Mouse (Mus musculus) heart, embryonic 11.5 days (tissue): ENCODE data around the gene Sgsh. TPM values are rescaled to one million over a fixed set of nuclear protein-coding genes. Genes with fewer than 3 reads are reported as not detected.

ENCODE experiments used
- ATAC-seq: fragments of 200-750 bp; cut with Nextera tagmentation; replicated peaks from 2 replicates; pipeline ENCODE4 v1.8.0; 2017; ENCODE audit warnings: moderate library complexity; ENCODE audit not compliant: insufficient number of reproducible peaks, low FRiP score, low TSS enrichment
- H3K27ac ChIP-seq: fragments of 300-500 bp; sonication (generic); 2 replicates; pipeline ENCODE4 v1.5.1; 2014; ENCODE audit warnings: mild to moderate bottlenecking, low read depth, low read length
- H3K27me3 ChIP-seq: fragments of 300-500 bp; sonication (generic); 2 replicates; pipeline ENCODE4 v1.6.1; 2014; ENCODE audit warnings: mild to moderate bottlenecking, low read length, mixed read lengths; ENCODE audit not compliant: control insufficient read depth, insufficient read depth
- H3K36me3 ChIP-seq: fragments of 300-500 bp; sonication (generic); 2 replicates; pipeline ENCODE4 v1.6.1; 2014; ENCODE audit warnings: mild to moderate bottlenecking, low read length, moderate library complexity, mixed read lengths; ENCODE audit not compliant: control insufficient read depth, insufficient read depth
- H3K4me1 ChIP-seq: fragments of 300-500 bp; sonication (generic); 2 replicates; pipeline ENCODE4 v1.6.1; 2014; ENCODE audit warnings: low read length; ENCODE audit not compliant: control insufficient read depth, insufficient read depth
- H3K4me2 ChIP-seq: fragments of 300-500 bp; sonication (generic); 2 replicates; pipeline ENCODE4 v1.6.1; 2014; ENCODE audit warnings: mild to moderate bottlenecking, moderate library complexity
- H3K4me3 ChIP-seq: fragments of 300-500 bp; sonication (generic); 2 replicates; pipeline ENCODE4 v1.5.1; 2014; ENCODE audit warnings: low read depth, low read length
- H3K9ac ChIP-seq: fragments of 300-500 bp; sonication (generic); 2 replicates; pipeline ENCODE4 v1.6.1; 2014; ENCODE audit warnings: mild to moderate bottlenecking, low read depth, low read length, moderate library complexity
- H3K9me3 ChIP-seq: fragments of 300-500 bp; sonication (generic); replicated peaks from 2 replicates; pipeline ENCODE4 v1.6.1; 2016; ENCODE audit warnings: low read length; ENCODE audit not compliant: control insufficient read depth
- WGBS: fragments of 180-500 bp; shearing (Covaris S2); extraction: QIAGEN DNeasy Blood & Tissue Kit; methylation state at CpG from one replicate; pipeline ENCODE4 v1.1.7; 2014; ENCODE audit not compliant: insufficient replicate concordance; 5-methylcytosine and 5-hydroxymethylcytosine counted together
- polyA plus RNA-seq: library from polyadenylated mRNA; unstranded; fragments of >200 nt; fragmentation: Nextera tagmentation; extraction: Ambion mirVana; gene quantifications from 2 replicates; pipeline ENCODE4 v1.2.1, GENCODE M21; 2014

Gene Sgsh
- polyA plus RNA-seq, 1 experiment from 2014 or later, result 6.1 TPM

- H3K4me1 ChIP-seq, result peaks cover 11% of the 10 kb centered on the region
- ATAC-seq, result no peak
- no peak overlapping the region for H3K4me2 ChIP-seq
- no peaks in the 10 kb centered on the region for H3K27me3 ChIP-seq
- H3K27ac ChIP-seq, result no peak overlapping the region
- 80% methylated on average over 10 of the region's 10 CpGs for WGBS
- no peaks in the 10 kb centered on the region for H3K9me3 ChIP-seq
- H3K9ac ChIP-seq, result no peak overlapping the region
- H3K36me3 ChIP-seq, result no peaks in the 10 kb centered on the region
- no peak overlapping the region for H3K4me3 ChIP-seq
Measured at GRCm38 (mm10) chr11:119359089-119359488, 3.8 kb upstream of the Sgsh start.

DNA sequence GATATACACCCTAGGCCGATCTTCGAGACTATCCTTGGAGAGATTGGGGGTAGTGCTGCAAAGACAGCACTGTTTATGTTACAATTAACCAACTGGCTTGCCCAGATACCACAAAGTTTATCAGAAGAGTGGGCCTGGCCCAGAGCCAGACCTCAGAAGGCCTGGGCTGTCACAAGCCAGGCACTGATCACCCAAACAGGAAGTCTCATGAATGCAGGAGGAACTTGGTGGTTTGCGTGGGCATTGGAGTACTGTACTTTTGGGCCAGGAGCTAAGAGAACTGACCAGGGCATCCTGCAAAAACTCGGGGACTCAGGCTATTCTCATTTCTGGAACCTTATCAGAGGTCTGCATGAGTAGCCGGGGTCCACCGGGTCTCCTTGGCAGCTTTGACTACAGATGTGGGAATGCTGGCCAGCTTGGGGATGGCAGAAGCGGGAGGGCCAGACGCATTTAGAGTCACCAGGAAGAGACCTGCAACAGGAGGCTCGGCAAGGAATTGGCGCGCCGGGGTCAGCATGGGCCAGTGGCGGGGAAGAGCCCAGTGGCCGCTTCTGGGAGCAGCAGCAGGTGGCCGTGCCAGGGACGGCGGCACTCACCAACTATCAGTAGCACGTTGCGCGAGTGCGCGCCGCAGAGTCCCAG, 416 bp downstream of the Sgsh start:
- ATAC-seq, result 0 out of 2 replicates have a peak, but pooled peaks have one; percentile 23

GRCm38 (mm10) chr11:119353946-119354345, 1.4 kb downstream of the Sgsh start:
- H3K9ac ChIP-seq, result no peak overlapping the region
- H3K9me3 ChIP-seq, result no peaks in the 10 kb centered on the region
- no peak for ATAC-seq
- no peak overlapping the region for H3K4me3 ChIP-seq
- no peaks in the 10 kb centered on the region for H3K27me3 ChIP-seq
- H3K36me3 ChIP-seq, result no peaks in the 10 kb centered on the region
- no peak overlapping the region for H3K27ac ChIP-seq
- no peak overlapping the region; the same call in 1 of the 2 replicates for H3K4me2 ChIP-seq
- peaks cover 14% of the 10 kb centered on the region for H3K4me1 ChIP-seq
- WGBS, result 77% methylated on average over 4 of the region's 4 CpGs

More for the DNA sequence above, 416 bp downstream of the Sgsh start:
- Histone ChIP-seq H3K27ac (peak overlapping the region; percentile 90), H3K27me3 (no peaks in the 10 kb centered on the region), H3K4me1 (peaks cover 14% of the 10 kb centered on the region), H3K4me3 (peak overlapping the region; percentile 80), H3K36me3 (no peaks in the 10 kb centered on the region), H3K4me2 (peak overlapping the region; percentile 89), H3K9me3 (no peaks in the 10 kb centered on the region), H3K9ac (peak overlapping the region; percentile 82)
- WGBS, result 2% methylated on average over 23 of the region's 23 CpGs

DNA sequence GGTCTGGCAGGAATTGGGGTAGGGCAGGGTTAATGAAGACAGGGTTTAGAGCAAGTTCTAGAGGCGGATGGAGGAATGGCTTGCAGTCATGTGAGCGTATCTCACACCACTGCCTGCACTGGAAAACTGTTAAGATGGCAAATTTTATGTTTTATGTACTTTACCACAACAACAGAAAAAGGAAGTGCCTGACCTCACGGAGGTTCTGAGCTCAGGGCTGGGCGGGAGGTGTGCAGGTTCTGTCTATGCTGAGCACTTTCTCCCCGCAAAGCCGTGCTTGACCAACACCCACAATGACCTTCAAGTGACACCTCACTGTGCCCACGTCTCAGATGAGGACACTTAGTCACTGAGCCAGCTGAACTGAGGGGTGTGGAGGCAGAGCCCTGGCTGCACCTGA, 3.2 kb downstream of the Sgsh start:
- no peak for ATAC-seq
- no peak overlapping the region for H3K4me2 ChIP-seq
- no peaks in the 10 kb centered on the region for H3K27me3 ChIP-seq
- H3K9ac ChIP-seq, result no peak overlapping the region
- no peaks in the 10 kb centered on the region for H3K36me3 ChIP-seq
- H3K4me3 ChIP-seq, result no peak overlapping the region
- H3K4me1 ChIP-seq, result peaks cover 14% of the 10 kb centered on the region
- no peaks in the 10 kb centered on the region for H3K9me3 ChIP-seq
- WGBS, result 71% methylated on average over 7 of the region's 7 CpGs
- no peak overlapping the region for H3K27ac ChIP-seq

DNA sequence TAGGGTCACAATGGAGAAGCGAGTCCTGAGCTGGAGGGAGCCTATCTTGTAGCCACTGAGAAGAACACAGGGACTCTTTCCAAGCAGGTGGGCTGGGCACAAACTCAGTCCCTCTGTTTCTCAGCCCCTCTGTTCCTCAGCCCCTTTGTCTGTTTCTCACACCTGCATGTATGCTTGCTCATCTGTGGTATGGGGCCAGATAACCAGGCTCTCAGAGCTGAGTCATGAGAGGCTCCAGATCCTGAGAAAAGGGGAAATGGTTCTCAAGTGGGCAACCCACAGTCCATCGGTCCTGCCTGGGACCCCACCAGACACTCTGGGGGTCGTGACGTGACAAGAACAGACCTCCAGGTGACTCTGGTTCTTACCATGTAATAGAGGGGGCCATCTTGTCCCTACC, 8.2 kb downstream of the Sgsh start:
- Histone ChIP-seq H3K4me1 (peaks cover 7% of the 10 kb centered on the region; the same call in 1 of the 2 replicates), H3K9ac (no peak overlapping the region), H3K36me3 (no peaks in the 10 kb centered on the region), H3K4me3 (no peak overlapping the region), H3K27ac (no peak overlapping the region), H3K9me3 (no peaks in the 10 kb centered on the region), H3K27me3 (no peaks in the 10 kb centered on the region), H3K4me2 (no peak overlapping the region)
- no peak for ATAC-seq
- 77% methylated on average over 4 of the region's 4 CpGs for WGBS

- no peaks in the 10 kb centered on the region for H3K9me3 ChIP-seq
- ATAC-seq, result no peak
- no peak overlapping the region for H3K9ac ChIP-seq
- no peak overlapping the region for H3K27ac ChIP-seq
- no peaks in the 10 kb centered on the region for H3K36me3 ChIP-seq
- H3K4me1 ChIP-seq, result peaks cover 8% of the 10 kb centered on the region; the same call in 1 of the 2 replicates
- H3K27me3 ChIP-seq, result no peaks in the 10 kb centered on the region
- H3K4me3 ChIP-seq, result no peak overlapping the region
- WGBS, result 63% methylated on average over 6 of the region's 6 CpGs
- H3K4me2 ChIP-seq, result no peak overlapping the region
Measured at GRCm38 (mm10) chr11:119344865-119345264, 10.5 kb downstream of the Sgsh start.

DNA sequence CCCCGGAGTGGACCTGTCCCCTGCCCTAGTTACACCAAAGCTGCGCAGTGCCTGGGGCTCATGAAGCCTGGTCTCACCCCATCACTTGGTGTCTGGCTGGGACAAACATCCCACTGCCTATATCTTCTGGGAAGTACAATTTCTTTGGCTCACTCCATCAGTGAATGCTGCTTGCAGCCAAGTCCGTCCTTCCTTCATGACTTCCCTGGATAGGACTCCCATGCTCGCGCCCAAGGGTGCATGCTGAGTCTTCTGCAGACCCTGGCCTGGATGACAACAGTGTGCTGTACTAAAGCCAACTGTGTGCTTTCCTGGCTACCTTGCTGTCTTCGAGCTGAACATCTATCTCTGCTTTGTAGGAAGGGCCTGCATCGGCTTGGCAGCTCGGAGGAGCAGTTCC, 11.2 kb downstream of the Sgsh start:
- Histone ChIP-seq H3K4me1 (peaks cover 8% of the 10 kb centered on the region; the same call in 1 of the 2 replicates), H3K9ac (no peak overlapping the region), H3K27me3 (no peaks in the 10 kb centered on the region), H3K36me3 (no peaks in the 10 kb centered on the region), H3K4me3 (no peak overlapping the region), H3K9me3 (no peaks in the 10 kb centered on the region), H3K27ac (no peak overlapping the region), H3K4me2 (no peak overlapping the region)
- 78% methylated on average over 8 of the region's 8 CpGs for WGBS
- ATAC-seq, result no peak

DNA sequence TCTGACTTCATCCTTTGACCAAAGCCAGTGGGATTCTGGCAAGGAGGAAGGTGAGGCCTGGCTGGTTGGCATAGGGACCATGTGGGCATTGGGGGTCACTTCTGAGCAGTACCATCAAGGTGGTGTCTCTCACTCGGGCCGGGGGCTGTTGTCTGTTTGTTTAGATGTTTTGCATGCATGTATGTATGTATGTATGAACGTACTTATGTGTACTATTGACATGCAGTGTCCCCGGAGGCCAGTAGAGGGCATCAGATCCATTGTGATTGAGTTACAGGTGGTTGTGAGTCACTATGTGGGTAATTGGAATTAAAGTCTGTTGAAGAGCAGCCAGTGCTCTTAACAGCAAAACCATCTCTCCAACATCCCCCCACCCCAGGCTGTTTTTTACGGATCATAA, 15.7 kb downstream of the Sgsh start:
- WGBS, result 4% methylated on average over 5 of the region's 5 CpGs

DNA sequence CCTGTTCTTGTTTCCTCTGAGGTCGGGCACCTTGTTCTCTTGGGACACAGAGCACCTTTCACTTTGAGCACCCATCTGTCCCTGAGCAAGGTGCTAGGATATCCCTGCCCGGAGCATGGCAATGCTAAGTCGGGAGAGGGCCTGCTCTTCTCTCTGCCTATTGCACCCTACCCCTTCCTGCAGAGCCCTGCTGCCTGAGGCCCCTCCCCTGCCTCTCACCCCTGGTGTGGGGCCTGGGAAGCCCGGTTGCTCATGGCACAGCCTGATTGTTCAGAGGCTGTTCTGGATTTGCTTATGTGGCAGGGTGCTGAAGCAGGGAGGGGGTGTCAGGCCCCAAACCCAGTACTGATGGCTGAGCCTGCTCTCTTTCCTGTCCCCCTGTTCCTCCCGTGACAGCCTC, 16.2 kb downstream of the Sgsh start:
- Histone ChIP-seq H3K9me3 (no peaks in the 10 kb centered on the region), H3K36me3 (no peaks in the 10 kb centered on the region), H3K4me2 (no peak overlapping the region), H3K4me1 (peaks cover 8% of the 10 kb centered on the region; the same call in 1 of the 2 replicates), H3K27ac (no peak overlapping the region), H3K27me3 (no peaks in the 10 kb centered on the region), H3K4me3 (no peak overlapping the region), H3K9ac (no peak overlapping the region)
- no peak for ATAC-seq
- 47% methylated on average over 5 of the region's 5 CpGs for WGBS

More for the DNA sequence above, 15.7 kb downstream of the Sgsh start:
- no peak overlapping the region for H3K4me2 ChIP-seq
- H3K9ac ChIP-seq, result no peak overlapping the region
- H3K4me3 ChIP-seq, result no peak overlapping the region
- H3K9me3 ChIP-seq, result no peaks in the 10 kb centered on the region
- no peaks in the 10 kb centered on the region for H3K36me3 ChIP-seq
- H3K27me3 ChIP-seq, result no peaks in the 10 kb centered on the region
- ATAC-seq, result no peak
- H3K27ac ChIP-seq, result no peak overlapping the region
- H3K4me1 ChIP-seq, result peaks cover 8% of the 10 kb centered on the region; the same call in 1 of the 2 replicates
